Mouse (Mus musculus) liver, embryonic 14.5 days (tissue): ENCODE measurements around the gene Anks1b. TPM values are rescaled to one million over a fixed set of nuclear protein-coding genes. Genes with fewer than 3 reads are reported as not detected.

ENCODE experiments used
- ATAC-seq: fragments of 200-750 bp; cut with Nextera tagmentation; 2 replicates; pipeline ENCODE4 v1.8.0; 2017; ENCODE audit warnings: moderate number of reproducible peaks, mild to moderate bottlenecking, moderate library complexity; ENCODE audit not compliant: insufficient read depth
- DNase-seq, 3 experiments: peaks; one replicate each; pipeline ENCODE4 v3.0.0-alpha.2; 2012 to 2013; ENCODE audit warnings: low read depth in 3 of 3, low spot score in 3 of 3
- H3K27ac ChIP-seq: fragments of 300-500 bp; sonication (generic); 2 replicates; pipeline ENCODE4 v1.5.1; 2014; ENCODE audit warnings: moderate library complexity, mild to moderate bottlenecking, control low read depth, inconsistent platforms
- H3K27me3 ChIP-seq: fragments of 300-500 bp; sonication (generic); 2 replicates; pipeline ENCODE4 v1.6.1; 2014; ENCODE audit warnings: mild to moderate bottlenecking, low read length, moderate library complexity; ENCODE audit not compliant: control insufficient read depth, insufficient read depth
- H3K36me3 ChIP-seq: fragments of 300-500 bp; sonication (generic); replicated peaks from 2 replicates; pipeline ENCODE4 v1.6.1; 2014; ENCODE audit warnings: low read depth; ENCODE audit not compliant: control insufficient read depth, insufficient read depth
- H3K4me1 ChIP-seq, 2 experiments: fragments of 200-500 bp in 1 of 2; fragments of 300-500 bp in 1 of 2; sonication (generic) in 1 of 2; replicated peaks; 2 replicates each; pipeline ENCODE4 v1.6.1; 2012 to 2014; ENCODE audit warnings: antibody characterized with exemption in 1 of 2, inconsistent platforms in 1 of 2, low read length in 1 of 2; ENCODE audit not compliant: control insufficient read depth in 2 of 2, insufficient read depth in 2 of 2
- H3K4me2 ChIP-seq: fragments of 300-500 bp; sonication (generic); 2 replicates; pipeline ENCODE4 v1.6.1; 2014; ENCODE audit warnings: low read depth, mild to moderate bottlenecking, control low read depth, moderate library complexity
- H3K4me3 ChIP-seq, 2 experiments: fragments of 200-500 bp in 1 of 2; fragments of 300-500 bp in 1 of 2; sonication (generic) in 1 of 2; 2 replicates each; pipeline ENCODE4 v1.5.1; 2012 to 2014; ENCODE audit warnings: low read depth in 2 of 2, low read length in 2 of 2, mild to moderate bottlenecking in 2 of 2, control low read depth in 1 of 2, inconsistent platforms in 1 of 2, moderate library complexity in 1 of 2; ENCODE audit not compliant: insufficient read depth in 1 of 2
- H3K9ac ChIP-seq: fragments of 300-500 bp; sonication (generic); replicated peaks from 2 replicates; pipeline ENCODE4 v1.6.1; 2014; ENCODE audit warnings: mild to moderate bottlenecking, control low read depth, moderate library complexity
- H3K9me3 ChIP-seq: fragments of 300-500 bp; sonication (generic); 2 replicates; pipeline ENCODE4 v1.6.1; 2016; ENCODE audit warnings: low read length, mixed read lengths; ENCODE audit not compliant: control insufficient read depth
- CTCF ChIP-seq: IDR thresholded peaks from 2 replicates; pipeline ENCODE4 v1.5.1; 2016; ENCODE audit warnings: antibody characterized with exemption, low read depth, control low read depth
- EP300 ChIP-seq: IDR thresholded peaks from 2 replicates; pipeline ENCODE4 v1.6.1; 2016; ENCODE audit warnings: antibody characterized with exemption, low read depth
- WGBS: fragments of 180-500 bp; shearing (Covaris S2); extraction: QIAGEN DNeasy Blood & Tissue Kit; methylation state at CpG from one replicate; pipeline ENCODE4 v1.1.7; 2014; ENCODE audit not compliant: insufficient replicate concordance; 5-methylcytosine and 5-hydroxymethylcytosine counted together
- polyA plus RNA-seq, 2 experiments: library from polyadenylated mRNA; depleted of rRNA in 1 of 2; stranded (reverse) in 1 of 2; unstranded in 1 of 2; fragments of >200 nt; fragmentation: Nextera tagmentation in 1 of 2; extraction: Ambion mirVana in 1 of 2; gene quantifications; 2 replicates each; pipeline versions ENCODE4 v1.2.1 to v1.2.3; 2012 to 2014

The Anks1b gene
- polyA plus RNA-seq, 2 experiments, result not detected

DNA sequence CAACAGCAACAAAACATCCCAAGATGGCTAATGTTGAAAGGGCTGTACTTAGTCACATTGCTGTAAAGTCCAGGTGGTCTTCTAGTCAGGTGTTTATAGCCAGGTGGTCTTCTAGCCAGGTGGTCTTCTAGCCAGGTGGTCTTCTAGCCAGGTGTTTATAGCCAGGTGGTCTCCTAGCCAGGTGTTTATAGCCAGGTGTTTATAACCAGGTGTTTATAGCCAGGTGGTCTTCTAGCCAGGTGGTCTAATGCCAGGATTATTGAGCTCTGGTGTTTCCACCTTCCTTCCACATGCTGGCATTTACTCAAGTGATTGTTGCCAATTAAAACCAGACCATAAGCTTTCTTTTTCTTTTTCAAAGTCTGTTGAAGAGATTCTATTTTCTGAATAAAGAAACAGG lies 1030.9 kb downstream of the Anks1b start:
- Histone ChIP-seq H3K27ac (no peak overlapping the region), H3K9ac (no peak overlapping the region), H3K27me3 (no peaks in the 10 kb centered on the region), H3K9me3 (no peaks in the 10 kb centered on the region), H3K4me1 (no peaks in the 10 kb centered on the region), H3K36me3 (no peaks in the 10 kb centered on the region), H3K4me3 (no peak overlapping the region), H3K4me2 (no peak overlapping the region)
- TF ChIP-seq CTCF (no peak), EP300 (no peak)
- no peak for ATAC-seq
- no peak for DNase-seq

DNA sequence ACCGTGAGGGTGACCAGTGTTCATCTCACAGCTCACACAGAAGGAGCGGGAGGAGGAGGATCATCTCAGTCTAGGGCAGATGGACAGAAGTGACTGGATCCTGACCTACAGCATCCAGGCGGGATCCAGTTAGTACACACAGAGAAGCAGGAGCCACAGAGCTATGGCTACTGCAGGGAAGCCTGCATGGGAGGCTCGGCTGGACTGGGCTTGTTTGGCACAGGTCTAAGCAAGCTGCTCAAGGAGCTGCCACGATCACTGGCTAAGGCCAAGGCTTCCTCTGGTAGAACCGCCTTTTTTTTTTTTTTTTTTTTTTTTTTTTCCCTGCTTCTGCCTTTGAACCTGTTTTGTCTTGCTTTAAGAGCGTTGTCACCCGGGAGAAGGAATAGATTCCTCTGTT lies 1034.1 kb downstream of the Anks1b start:
- DNase-seq (no peak), ATAC-seq (no peak)
- 59% methylated on average over 8 of the region's 8 CpGs for WGBS
- no peak overlapping the region for H3K4me3 ChIP-seq
- no peaks in the 10 kb centered on the region for H3K36me3 ChIP-seq
- H3K9me3 ChIP-seq, result no peaks in the 10 kb centered on the region
- H3K4me2 ChIP-seq, result no peak overlapping the region
- no peaks in the 10 kb centered on the region for H3K27me3 ChIP-seq
- H3K4me1 ChIP-seq, result no peaks in the 10 kb centered on the region
- H3K9ac ChIP-seq, result no peak overlapping the region
- H3K27ac ChIP-seq, result no peak overlapping the region
- TF ChIP-seq CTCF (no peak), EP300 (no peak)

DNA sequence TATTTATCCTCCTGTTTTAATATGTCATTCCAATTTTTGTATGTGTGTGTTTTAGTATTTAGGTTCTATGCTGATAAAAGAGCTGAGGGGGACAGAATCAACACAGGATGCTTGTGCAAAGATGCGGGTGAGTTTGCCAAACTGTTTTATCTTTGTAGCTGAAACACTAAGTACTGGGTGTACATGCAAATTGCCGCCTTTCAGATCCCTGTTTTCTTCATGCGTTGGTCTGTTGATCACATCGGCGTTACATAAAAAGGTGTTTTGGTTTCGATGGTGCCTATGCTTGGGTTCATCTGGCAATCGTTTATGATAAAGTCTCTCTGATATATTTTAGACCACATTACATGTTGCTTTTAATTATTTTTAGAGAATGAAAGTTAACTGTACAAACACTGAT lies 1050.2 kb downstream of the Anks1b start:
- no peak overlapping the region for H3K27ac ChIP-seq
- H3K9ac ChIP-seq, result no peak overlapping the region
- WGBS, result 70% methylated on average over 7 of the region's 7 CpGs
- no peak for ATAC-seq
- no peak overlapping the region for H3K4me2 ChIP-seq
- H3K27me3 ChIP-seq, result no peaks in the 10 kb centered on the region
- H3K4me3 ChIP-seq, result no peak overlapping the region
- H3K4me1 ChIP-seq, result no peaks in the 10 kb centered on the region
- no peak for TF ChIP-seq CTCF
- TF ChIP-seq EP300, result no peak
- no peak for DNase-seq
- no peaks in the 10 kb centered on the region for H3K9me3 ChIP-seq
- H3K36me3 ChIP-seq, result no peaks in the 10 kb centered on the region

DNA sequence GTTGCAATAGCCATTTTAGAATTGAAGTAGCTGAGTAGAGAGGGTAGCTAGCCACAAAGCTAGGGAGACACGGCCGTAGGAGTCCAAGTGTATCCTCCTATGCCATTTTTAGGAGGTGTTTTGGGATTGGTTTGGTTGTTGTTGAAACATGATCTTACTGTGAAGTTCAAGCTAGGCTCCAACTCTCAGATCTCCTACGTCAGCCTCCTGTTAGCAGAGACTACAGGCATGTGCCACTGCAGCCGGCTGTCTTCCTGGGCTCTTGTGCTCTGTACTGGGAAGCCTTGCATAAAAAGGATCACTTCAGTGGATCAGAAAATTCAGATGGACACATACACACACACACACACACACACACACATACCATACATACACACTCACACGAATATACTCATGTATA lies 1059.8 kb downstream of the Anks1b start:
- 62% methylated on average over 5 of the region's 5 CpGs for WGBS
- no peak for DNase-seq
- H3K36me3 ChIP-seq, result no peaks in the 10 kb centered on the region
- ATAC-seq, result no peak
- H3K27me3 ChIP-seq, result no peaks in the 10 kb centered on the region
- no peak overlapping the region for H3K4me3 ChIP-seq
- no peak overlapping the region for H3K27ac ChIP-seq
- H3K4me1 ChIP-seq, result no peaks in the 10 kb centered on the region
- H3K9me3 ChIP-seq, result no peaks in the 10 kb centered on the region
- no peak overlapping the region for H3K4me2 ChIP-seq
- TF ChIP-seq EP300 (no peak), CTCF (no peak)
- H3K9ac ChIP-seq, result no peak overlapping the region

DNA sequence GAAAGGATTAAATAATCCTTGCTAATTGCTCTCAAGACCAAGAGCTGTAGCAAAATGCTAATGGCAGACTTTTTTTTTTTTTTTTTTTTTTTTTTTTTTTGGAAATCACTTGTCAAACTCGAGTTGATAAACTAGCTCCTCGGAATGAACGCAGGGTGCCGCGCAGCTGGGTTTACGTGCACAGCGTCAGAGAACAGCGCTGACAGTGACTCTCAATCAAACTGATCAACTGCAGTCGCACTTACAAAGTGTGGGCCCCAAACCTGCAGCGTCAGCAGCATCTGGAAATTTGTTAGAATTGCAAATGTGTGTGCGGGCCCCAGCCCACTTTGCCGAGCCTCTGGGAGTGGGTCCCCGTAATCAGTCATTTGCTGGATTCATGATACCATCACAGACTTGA lies 1061.4 kb downstream of the Anks1b start:
- Histone ChIP-seq H3K4me2 (no peak overlapping the region), H3K4me3 (no peak overlapping the region), H3K9me3 (no peaks in the 10 kb centered on the region), H3K27me3 (no peaks in the 10 kb centered on the region), H3K36me3 (no peaks in the 10 kb centered on the region), H3K27ac (no peak overlapping the region), H3K4me1 (no peaks in the 10 kb centered on the region), H3K9ac (no peak overlapping the region)
- 71% methylated on average over 13 of the region's 13 CpGs for WGBS
- no peak for ATAC-seq
- DNase-seq, result no peak
- TF ChIP-seq CTCF (no peak), EP300 (no peak)
